Mouse (Mus musculus) intestine, embryonic 15.5 days (tissue): ENCODE measurements around the gene Mrvi1. TPM values are rescaled to one million over a fixed set of nuclear protein-coding genes. Genes with fewer than 3 reads are reported as not detected.

Source experiments
- ATAC-seq: fragments of 200-750 bp; cut with Nextera tagmentation; 2 replicates; pipeline ENCODE4 v1.8.0; 2017; ENCODE audit warnings: moderate TSS enrichment, moderate library complexity
- H3K27ac ChIP-seq: fragments of 300-500 bp; sonication (generic); 2 replicates; pipeline ENCODE4 v1.5.1; 2015; ENCODE audit warnings: mild to moderate bottlenecking, inconsistent platforms
- H3K27me3 ChIP-seq: fragments of 300-500 bp; sonication (generic); replicated peaks from 2 replicates; pipeline ENCODE4 v1.6.1; 2015; ENCODE audit warnings: inconsistent platforms
- H3K36me3 ChIP-seq: fragments of 300-500 bp; sonication (generic); 2 replicates; pipeline ENCODE4 v1.6.1; 2015; ENCODE audit warnings: inconsistent platforms
- H3K4me1 ChIP-seq: fragments of 300-500 bp; sonication (generic); replicated peaks from 2 replicates; pipeline ENCODE4 v1.6.1; 2015; ENCODE audit warnings: inconsistent platforms
- H3K4me2 ChIP-seq: fragments of 300-500 bp; sonication (generic); replicated peaks from 2 replicates; pipeline ENCODE4 v1.6.1; 2015; ENCODE audit warnings: mild to moderate bottlenecking, inconsistent platforms
- H3K4me3 ChIP-seq: fragments of 300-500 bp; sonication (generic); replicated peaks from 2 replicates; pipeline ENCODE4 v1.5.1; 2015; ENCODE audit warnings: inconsistent platforms
- H3K9ac ChIP-seq: fragments of 300-500 bp; sonication (generic); 2 replicates; pipeline ENCODE4 v1.6.1; 2015; ENCODE audit warnings: inconsistent platforms
- H3K9me3 ChIP-seq: fragments of 300-500 bp; sonication (generic); 2 replicates; pipeline ENCODE4 v1.6.1; 2016; ENCODE audit warnings: inconsistent platforms
- WGBS: fragments of 180-500 bp; shearing (Covaris S2); methylation state at CpG from one replicate; pipeline ENCODE4 v1.1.7; 2015; 5-methylcytosine and 5-hydroxymethylcytosine counted together
- polyA plus RNA-seq: library from polyadenylated mRNA; unstranded; fragments of >200 nt; fragmentation: Nextera tagmentation; extraction: Ambion mirVana; gene quantifications from 2 replicates; pipeline ENCODE4 v1.2.1, GENCODE M21; 2015

Mrvi1 gene
- 15.0 and 16.9 TPM in 2 replicates for polyA plus RNA-seq

- no peaks in the 10 kb centered on the region for H3K9me3 ChIP-seq
- H3K27ac ChIP-seq: peak within 1 kb of the TSS; percentile 98
- peak within 1 kb of the TSS; percentile 34 for H3K4me3 ChIP-seq
- no peaks in the 10 kb centered on the region for H3K36me3 ChIP-seq
- H3K27me3 ChIP-seq: no peaks in the 10 kb centered on the region
- peak; percentile 80 for ATAC-seq
- peaks cover 28% of the 10 kb centered on the region for H3K4me1 ChIP-seq
- H3K9ac ChIP-seq: peak within 1 kb of the TSS; percentile 28; the same call in 1 of the 2 replicates
- WGBS: 26% methylated on average over 7 of the region's 7 CpGs
- H3K4me2 ChIP-seq: peak within 1 kb of the TSS; percentile 58
Measured at GRCm38 (mm10) chr7:110982053-110982705, at the start of gene Mrvi1. Gene Mrvi1 (minus strand): TSS chr7:110982461.

GRCm38 (mm10) chr7:111029046-111029553 lies 46.8 kb upstream of the Mrvi1 start:
- Histone ChIP-seq H3K4me2 (peak overlapping the region; percentile 77), H3K36me3 (no peaks in the 10 kb centered on the region), H3K4me1 (peaks cover 12% of the 10 kb centered on the region), H3K9ac (peak overlapping the region; percentile 78), H3K4me3 (peak overlapping the region; percentile 82), H3K27ac (peak overlapping the region; percentile 92), H3K9me3 (no peaks in the 10 kb centered on the region), H3K27me3 (no peaks in the 10 kb centered on the region)
- 0% methylated on average over 29 of the region's 29 CpGs for WGBS
- peak; percentile 75 for ATAC-seq

- peak within 1 kb of the TSS; percentile 77 for H3K4me2 ChIP-seq
- peak; percentile 97 for ATAC-seq
- no peaks in the 10 kb centered on the region for H3K36me3 ChIP-seq
- peak within 1 kb of the TSS; percentile 92 for H3K27ac ChIP-seq
- H3K9me3 ChIP-seq: no peaks in the 10 kb centered on the region
- no peaks in the 10 kb centered on the region for H3K27me3 ChIP-seq
- WGBS: 5% methylated on average over 45 of the region's 45 CpGs
- peaks cover 13% of the 10 kb centered on the region for H3K4me1 ChIP-seq
- H3K4me3 ChIP-seq: peak within 1 kb of the TSS; percentile 82
- H3K9ac ChIP-seq: peak within 1 kb of the TSS; percentile 78
Measured at GRCm38 (mm10) chr7:111028281-111029045, 46.2 kb upstream of the Mrvi1 start, which contains the start of gene Ctr9. Gene Ctr9 (plus strand): TSS chr7:111028951.

- Histone ChIP-seq H3K27ac (no peak overlapping the region), H3K4me2 (no peak overlapping the region), H3K36me3 (no peaks in the 10 kb centered on the region), H3K4me3 (no peak overlapping the region), H3K27me3 (no peaks in the 10 kb centered on the region), H3K9ac (no peak overlapping the region), H3K9me3 (no peaks in the 10 kb centered on the region), H3K4me1 (peaks cover 10% of the 10 kb centered on the region)
- 59% methylated on average over 4 of the region's 4 CpGs for WGBS
- ATAC-seq: no peak
Measured at GRCm38 (mm10) chr7:111024912-111025311, 42.7 kb upstream of the Mrvi1 start.

GRCm38 (mm10) chr7:111024068-111024594 lies 41.9 kb upstream of the Mrvi1 start:
- peak; percentile 40; the same call in 1 of the 2 replicates for ATAC-seq
- Histone ChIP-seq H3K4me2 (peak overlapping the region; percentile 36), H3K9me3 (no peaks in the 10 kb centered on the region), H3K27me3 (no peaks in the 10 kb centered on the region), H3K36me3 (no peaks in the 10 kb centered on the region), H3K4me3 (no peak overlapping the region), H3K27ac (peak overlapping the region; percentile 24; the same call in 1 of the 2 replicates), H3K4me1 (peaks cover 7% of the 10 kb centered on the region; the same call in 1 of the 2 replicates), H3K9ac (no peak overlapping the region)
- 28% methylated on average over 8 of the region's 8 CpGs for WGBS

- no peak for ATAC-seq
- Histone ChIP-seq H3K9me3 (no peaks in the 10 kb centered on the region), H3K4me3 (no peak overlapping the region), H3K27ac (no peak overlapping the region), H3K9ac (no peak overlapping the region), H3K4me1 (peaks cover 5% of the 10 kb centered on the region; the same call in 1 of the 2 replicates), H3K36me3 (no peaks in the 10 kb centered on the region), H3K27me3 (no peaks in the 10 kb centered on the region), H3K4me2 (no peak overlapping the region)
- WGBS: 65% methylated on average over 4 of the region's 4 CpGs
Measured at GRCm38 (mm10) chr7:111020814-111021213, 38.6 kb upstream of the Mrvi1 start.

GRCm38 (mm10) chr7:111016921-111017320 lies 34.7 kb upstream of the Mrvi1 start:
- no peaks in the 10 kb centered on the region for H3K9me3 ChIP-seq
- WGBS: 72% methylated on average over 3 of the region's 3 CpGs
- no peaks in the 10 kb centered on the region for H3K36me3 ChIP-seq
- no peaks in the 10 kb centered on the region for H3K27me3 ChIP-seq
- no peak for ATAC-seq
- no peak overlapping the region for H3K27ac ChIP-seq
- H3K4me3 ChIP-seq: no peak overlapping the region
- no peak overlapping the region for H3K9ac ChIP-seq
- no peak overlapping the region for H3K4me2 ChIP-seq
- no peaks in the 10 kb centered on the region for H3K4me1 ChIP-seq

GRCm38 (mm10) chr7:111015731-111016130 lies 33.5 kb upstream of the Mrvi1 start:
- Histone ChIP-seq H3K4me2 (no peak overlapping the region), H3K4me3 (no peak overlapping the region), H3K9me3 (no peaks in the 10 kb centered on the region), H3K27ac (no peak overlapping the region), H3K36me3 (no peaks in the 10 kb centered on the region), H3K9ac (no peak overlapping the region), H3K4me1 (no peaks in the 10 kb centered on the region), H3K27me3 (no peaks in the 10 kb centered on the region)
- ATAC-seq: no peak
- WGBS: 65% methylated on average over 5 of the region's 5 CpGs

GRCm38 (mm10) chr7:111014893-111015292 lies 32.6 kb upstream of the Mrvi1 start:
- WGBS: 30% methylated on average over 5 of the region's 5 CpGs
- no peaks in the 10 kb centered on the region for H3K4me1 ChIP-seq
- ATAC-seq: peak; percentile 87
- H3K9me3 ChIP-seq: no peaks in the 10 kb centered on the region
- no peak overlapping the region for H3K27ac ChIP-seq
- no peaks in the 10 kb centered on the region for H3K27me3 ChIP-seq
- H3K36me3 ChIP-seq: no peaks in the 10 kb centered on the region
- no peak overlapping the region for H3K9ac ChIP-seq
- no peak overlapping the region for H3K4me2 ChIP-seq
- H3K4me3 ChIP-seq: no peak overlapping the region

- Histone ChIP-seq H3K9ac (no peak overlapping the region), H3K36me3 (no peaks in the 10 kb centered on the region), H3K4me2 (no peak overlapping the region), H3K4me1 (no peaks in the 10 kb centered on the region), H3K27me3 (no peaks in the 10 kb centered on the region), H3K27ac (no peak overlapping the region), H3K4me3 (no peak overlapping the region), H3K9me3 (no peaks in the 10 kb centered on the region)
- 76% methylated on average over 7 of the region's 7 CpGs for WGBS
- ATAC-seq: no peak
Measured at GRCm38 (mm10) chr7:111014039-111014605, 31.9 kb upstream of the Mrvi1 start.

- Histone ChIP-seq H3K4me2 (no peak overlapping the region), H3K36me3 (no peaks in the 10 kb centered on the region), H3K4me3 (no peak overlapping the region), H3K27ac (no peak overlapping the region), H3K4me1 (0 out of 2 replicates have a peak, but pooled peaks cover 3% of the 10 kb centered on the region), H3K27me3 (no peaks in the 10 kb centered on the region), H3K9me3 (no peaks in the 10 kb centered on the region), H3K9ac (no peak overlapping the region)
- WGBS: 92% methylated on average over 3 of the region's 3 CpGs
- ATAC-seq: peak; percentile 45; the same call in 1 of the 2 replicates
Measured at GRCm38 (mm10) chr7:111004136-111004840, 22.0 kb upstream of the Mrvi1 start.
